Mouse (Mus musculus) olfactory bulb, adult 2 months (tissue): ENCODE measurements around the gene Otp. TPM values are rescaled to one million over a fixed set of nuclear protein-coding genes. Genes with fewer than 3 reads are reported as not detected.

Experiments used
- H3K27ac ChIP-seq: fragments of 200-500 bp; 2 replicates; pipeline ENCODE4 v1.5.1; 2012; ENCODE audit warnings: low read depth, low read length; ENCODE audit not compliant: insufficient read depth
- H3K4me1 ChIP-seq: fragments of 200-500 bp; 2 replicates; pipeline ENCODE4 v1.6.1; 2012; ENCODE audit warnings: low read length; ENCODE audit not compliant: control insufficient read depth, insufficient read depth
- H3K4me3 ChIP-seq: fragments of 200-500 bp; 2 replicates; pipeline ENCODE4 v1.5.1; 2012; ENCODE audit warnings: mild to moderate bottlenecking, low read depth, low read length, moderate library complexity; ENCODE audit not compliant: insufficient read depth
- CTCF ChIP-seq: fragments of 200-500 bp; IDR thresholded peaks from 2 replicates; pipeline ENCODE4 v1.5.1; 2012; ENCODE audit warnings: low read depth, mild to moderate bottlenecking, low read length, moderate library complexity; ENCODE audit not compliant: insufficient read depth
- POLR2A ChIP-seq: fragments of 200-500 bp; IDR thresholded peaks from 2 replicates; pipeline ENCODE4 v1.6.1; 2012; ENCODE audit warnings: mild to moderate bottlenecking, low read depth, low read length, moderate library complexity; ENCODE audit not compliant: insufficient read depth
- WGBS: fragments of 180-500 bp; shearing (Covaris S2); methylation state at CpG from one replicate; pipeline ENCODE4 v1.1.7; 2018; 5-methylcytosine and 5-hydroxymethylcytosine counted together
- polyA plus RNA-seq: library from polyadenylated mRNA; stranded (reverse); fragments of >200 nt; gene quantifications from 2 replicates; pipeline ENCODE4 v1.2.4, GENCODE M21; 2012; ENCODE audit warnings: low replicate concordance; ENCODE audit not compliant: missing spikeins, insufficient read depth, insufficient read length

The Otp gene
- polyA plus RNA-seq, 1 experiment: not detected

GRCm38 (mm10) chr13:94881201-94881600, 5.8 kb downstream of the Otp start:
- 8% methylated on average over 3 of the region's 3 CpGs for WGBS
- no peak overlapping the region for H3K27ac ChIP-seq
- TF ChIP-seq CTCF (no peak), POLR2A (no peak)
- H3K4me1 ChIP-seq: peaks cover 11% of the 10 kb centered on the region
- H3K4me3 ChIP-seq: no peak overlapping the region

GRCm38 (mm10) chr13:94882221-94882620, 6.8 kb downstream of the Otp start:
- H3K27ac ChIP-seq: no peak overlapping the region
- no peak overlapping the region for H3K4me3 ChIP-seq
- no peak for TF ChIP-seq POLR2A
- TF ChIP-seq CTCF: no peak
- 7% methylated on average over 10 of the region's 10 CpGs for WGBS
- peaks cover 11% of the 10 kb centered on the region for H3K4me1 ChIP-seq

- no peak overlapping the region for H3K27ac ChIP-seq
- H3K4me3 ChIP-seq: no peak overlapping the region
- under 1% methylated on average over 37 of the region's 37 CpGs for WGBS
- peaks cover 11% of the 10 kb centered on the region for H3K4me1 ChIP-seq
- TF ChIP-seq CTCF (no peak), POLR2A (no peak)
These were observed 7.3 kb downstream of the Otp start for GRCm38 (mm10) chr13:94882711-94883145.

- WGBS: 2% methylated on average over 87 of the region's 95 CpGs
- no peak overlapping the region for H3K4me3 ChIP-seq
- no peak for TF ChIP-seq POLR2A
- no peak for TF ChIP-seq CTCF
- H3K27ac ChIP-seq: no peak overlapping the region
- peaks cover 11% of the 10 kb centered on the region for H3K4me1 ChIP-seq
These were observed 8.0 kb downstream of the Otp start for GRCm38 (mm10) chr13:94883163-94883965.

- no peak overlapping the region for H3K4me3 ChIP-seq
- H3K4me1 ChIP-seq: peaks cover 11% of the 10 kb centered on the region
- no peak for TF ChIP-seq CTCF
- TF ChIP-seq POLR2A: no peak
- H3K27ac ChIP-seq: no peak overlapping the region
- WGBS: 4% methylated on average over 36 of the region's 36 CpGs
These were observed 8.9 kb downstream of the Otp start for GRCm38 (mm10) chr13:94883966-94884960.

DNA sequence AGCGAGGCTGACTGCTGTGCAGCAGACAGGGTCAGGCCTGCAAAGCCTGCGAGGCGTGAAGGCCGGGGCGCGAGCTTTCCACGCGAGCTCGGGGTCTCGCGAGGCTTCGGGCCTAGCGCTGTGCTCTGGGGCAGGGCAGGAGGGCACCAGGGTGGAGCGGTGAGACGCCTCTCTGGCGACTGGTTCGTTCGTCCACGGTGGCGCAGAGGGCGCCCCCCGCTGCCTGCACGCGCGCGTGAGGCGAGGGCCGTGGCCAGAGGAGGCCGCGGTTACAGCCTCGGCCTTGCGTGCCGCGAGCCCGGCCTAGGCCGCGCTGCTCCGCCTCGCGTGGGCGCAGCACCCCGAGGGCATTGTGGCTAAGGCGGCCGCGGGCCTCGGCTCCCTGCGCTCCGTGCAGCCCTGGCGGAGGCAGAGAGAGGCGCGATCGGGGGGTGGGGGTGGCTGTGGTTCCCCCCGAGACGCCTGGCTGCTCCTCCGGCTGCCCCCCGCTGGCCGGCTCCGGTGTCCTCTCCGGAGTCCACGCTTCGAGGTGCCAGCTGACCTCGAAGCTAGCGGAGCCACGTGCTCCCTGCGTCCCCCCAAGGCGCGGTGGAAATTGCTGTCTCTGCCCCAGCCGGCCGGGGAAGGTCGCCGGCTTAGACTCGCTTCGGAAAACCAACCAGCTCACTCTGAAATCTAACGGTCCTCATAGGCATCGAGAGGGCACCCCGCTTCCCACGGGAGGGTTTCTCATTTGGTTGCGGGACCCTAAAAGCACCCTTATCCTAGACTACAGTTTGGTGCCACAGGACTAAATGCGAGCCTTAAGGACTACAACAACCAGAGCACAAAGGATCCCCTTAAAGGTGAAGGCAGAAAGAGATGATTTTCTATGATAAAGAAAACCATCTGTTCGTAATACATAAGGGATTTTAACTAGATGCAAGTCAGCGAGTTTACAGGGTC, 10.2 kb downstream of the Otp start:
- TF ChIP-seq CTCF (no peak), POLR2A (no peak)
- Histone ChIP-seq H3K4me3 (no peak overlapping the region), H3K4me1 (peaks cover 11% of the 10 kb centered on the region), H3K27ac (no peak overlapping the region)
- 3% methylated on average over 80 of the region's 81 CpGs for WGBS

- Histone ChIP-seq H3K27ac (no peak overlapping the region), H3K4me1 (no peaks in the 10 kb centered on the region), H3K4me3 (no peak overlapping the region)
- WGBS: 92% methylated on average over 10 of the region's 10 CpGs
- no peak for TF ChIP-seq POLR2A
- no peak for TF ChIP-seq CTCF
These were observed 32.4 kb downstream of the Otp start for GRCm38 (mm10) chr13:94907841-94908240.

DNA sequence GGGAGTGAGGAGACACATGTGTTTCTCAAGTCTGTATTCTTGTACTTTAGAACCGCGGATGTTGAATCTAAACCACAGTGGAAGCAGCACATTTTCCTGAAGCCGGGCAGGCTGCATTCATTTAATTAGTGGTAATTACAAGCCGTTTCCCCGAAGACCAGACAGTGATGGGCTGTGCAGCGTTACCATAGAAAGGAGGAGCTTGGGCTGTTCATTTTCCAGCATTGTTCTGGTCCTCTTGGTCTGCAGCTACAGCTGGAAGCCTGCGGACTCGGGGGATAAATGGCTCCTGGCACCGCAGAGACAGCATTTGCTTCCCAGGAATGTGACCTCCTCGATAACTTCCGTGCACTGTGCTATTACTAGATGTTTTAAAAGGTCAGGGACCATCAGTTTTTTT, 37.6 kb downstream of the Otp start:
- TF ChIP-seq CTCF: no peak
- TF ChIP-seq POLR2A: no peak
- WGBS: 8% methylated on average over 11 of the region's 11 CpGs
- H3K27ac ChIP-seq: no peak overlapping the region
- no peak overlapping the region for H3K4me3 ChIP-seq
- H3K4me1 ChIP-seq: no peaks in the 10 kb centered on the region
